Mouse (Mus musculus): ENCODE results near the gene Papln.

Papln gene

DNA sequence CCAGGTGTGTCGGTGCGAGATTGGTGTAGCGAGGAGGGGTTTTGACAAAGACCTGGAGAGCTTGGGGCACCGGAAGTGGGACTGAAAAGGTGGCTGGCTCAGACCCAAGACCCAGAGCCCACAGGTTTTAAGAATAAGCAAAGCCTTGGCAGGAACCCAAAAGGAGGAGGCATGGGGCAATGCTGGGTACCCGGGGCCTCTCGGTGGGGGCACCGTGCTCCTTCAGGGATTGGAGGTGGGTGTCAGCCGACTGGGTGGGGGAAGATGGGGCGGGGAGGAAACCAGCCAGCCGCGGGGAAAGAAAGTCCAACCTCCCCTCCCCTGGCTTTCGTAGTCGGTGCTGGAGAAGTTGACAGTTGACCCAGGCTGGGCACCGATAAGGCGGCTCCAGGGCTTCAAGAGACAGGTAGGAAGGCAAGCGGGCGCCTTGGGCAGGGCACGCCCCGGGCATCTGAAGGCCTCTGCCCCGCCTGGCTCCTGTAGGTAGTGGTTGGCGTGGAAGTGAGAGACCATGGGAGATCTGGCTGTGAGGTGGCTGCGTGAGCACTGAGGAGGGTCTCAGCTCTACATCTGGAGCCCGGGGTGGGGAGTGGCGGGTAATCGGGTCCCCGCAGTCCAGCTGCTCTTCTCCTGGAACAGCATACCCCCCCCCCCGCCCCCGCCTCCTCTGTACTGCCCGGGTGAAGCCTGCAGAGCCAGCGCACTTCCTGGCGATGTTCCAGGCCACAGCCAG is at the start of gene Papln:
TSS of gene Papln (plus strand) at position 324 of the 733 bp plus-strand sequence.
- no peak for ATAC-seq (ENCODE audit: low TSS enrichment)

DNA sequence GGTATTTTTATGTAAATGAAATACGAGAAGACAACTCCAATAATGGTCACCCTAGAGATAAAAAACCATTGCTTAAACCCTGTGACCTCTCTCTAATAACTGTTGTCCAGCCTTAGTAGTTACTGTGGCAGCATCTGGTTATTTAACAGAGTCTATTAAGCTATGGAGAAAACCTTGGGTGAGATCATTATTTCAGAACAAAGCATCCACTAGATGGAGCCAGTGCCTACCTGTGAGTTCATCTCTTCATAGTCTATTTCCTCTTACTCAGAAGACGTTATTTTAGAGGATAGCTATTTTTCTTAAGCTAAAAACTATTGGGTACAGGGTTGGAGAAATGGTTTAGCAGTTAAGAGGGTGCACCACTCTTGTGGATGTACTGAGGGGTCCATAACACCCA is 49.7 kb upstream of the Papln start:
- peak; percentile 68 for ATAC-seq (ENCODE audit: low TSS enrichment)

DNA sequence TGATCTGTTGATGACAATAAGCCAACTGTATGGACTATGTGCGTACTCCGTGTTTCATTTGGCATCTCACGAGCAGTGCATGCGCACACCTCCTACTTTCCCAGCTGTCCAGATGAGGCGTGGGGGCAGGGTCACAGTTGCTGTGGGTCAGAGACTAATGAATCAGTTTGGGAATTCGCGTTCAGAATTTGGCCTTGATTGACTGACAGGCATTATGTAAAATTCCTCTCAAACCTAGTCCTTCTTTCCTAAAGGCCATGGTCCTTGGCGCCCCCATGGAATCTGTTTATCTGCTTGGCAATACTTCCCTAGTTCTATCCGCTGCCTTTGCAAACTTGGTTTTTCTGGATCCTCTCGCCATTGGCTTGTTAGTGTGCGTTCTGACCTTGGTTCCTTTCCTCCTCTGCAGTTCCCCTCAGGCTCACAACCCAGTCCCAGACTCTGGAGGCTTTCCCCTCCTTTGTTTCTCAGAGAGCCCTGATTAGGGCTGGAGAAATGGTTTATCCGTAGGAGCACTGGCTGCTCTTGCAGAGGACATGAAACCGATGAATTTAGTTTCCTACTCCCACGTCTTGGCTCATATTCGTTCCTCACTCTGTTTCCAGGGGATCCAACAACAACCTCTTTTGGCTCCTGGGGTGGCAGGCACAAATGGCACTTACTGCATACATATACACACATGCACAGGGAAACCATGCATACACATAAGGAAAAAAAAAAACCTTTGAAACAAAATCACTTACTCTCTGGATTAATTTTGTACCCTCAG is 46.8 kb upstream of the Papln start:
- peak; percentile 74 for ATAC-seq (ENCODE audit: low TSS enrichment)

GRCm38 (mm10) chr12:83719431-83719830 is 44.0 kb upstream of the Papln start:
- no peak for ATAC-seq (ENCODE audit: low TSS enrichment)

GRCm38 (mm10) chr12:83721281-83721680 is 42.2 kb upstream of the Papln start:
- no peak for ATAC-seq (ENCODE audit: low TSS enrichment)

DNA sequence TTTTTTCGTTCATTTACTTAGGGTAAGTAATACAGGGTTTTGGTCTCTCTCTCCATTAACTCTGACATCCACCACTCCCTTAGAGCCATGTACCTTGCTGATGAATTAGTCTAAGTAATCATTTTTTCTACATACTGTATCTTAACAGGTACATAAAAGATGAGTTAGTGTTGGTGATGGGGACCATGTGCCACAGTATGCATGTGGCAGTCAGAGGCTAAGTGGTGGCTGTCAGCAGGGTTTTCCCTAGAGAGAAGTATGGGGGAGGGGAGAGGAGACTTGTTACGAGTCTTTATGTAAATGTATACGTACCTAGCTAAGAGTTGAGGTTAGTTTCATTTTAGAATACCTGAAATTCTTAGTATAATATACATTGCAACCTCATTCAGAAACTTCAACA is 40.4 kb upstream of the Papln start:
- no peak for ATAC-seq (ENCODE audit: low TSS enrichment)

DNA sequence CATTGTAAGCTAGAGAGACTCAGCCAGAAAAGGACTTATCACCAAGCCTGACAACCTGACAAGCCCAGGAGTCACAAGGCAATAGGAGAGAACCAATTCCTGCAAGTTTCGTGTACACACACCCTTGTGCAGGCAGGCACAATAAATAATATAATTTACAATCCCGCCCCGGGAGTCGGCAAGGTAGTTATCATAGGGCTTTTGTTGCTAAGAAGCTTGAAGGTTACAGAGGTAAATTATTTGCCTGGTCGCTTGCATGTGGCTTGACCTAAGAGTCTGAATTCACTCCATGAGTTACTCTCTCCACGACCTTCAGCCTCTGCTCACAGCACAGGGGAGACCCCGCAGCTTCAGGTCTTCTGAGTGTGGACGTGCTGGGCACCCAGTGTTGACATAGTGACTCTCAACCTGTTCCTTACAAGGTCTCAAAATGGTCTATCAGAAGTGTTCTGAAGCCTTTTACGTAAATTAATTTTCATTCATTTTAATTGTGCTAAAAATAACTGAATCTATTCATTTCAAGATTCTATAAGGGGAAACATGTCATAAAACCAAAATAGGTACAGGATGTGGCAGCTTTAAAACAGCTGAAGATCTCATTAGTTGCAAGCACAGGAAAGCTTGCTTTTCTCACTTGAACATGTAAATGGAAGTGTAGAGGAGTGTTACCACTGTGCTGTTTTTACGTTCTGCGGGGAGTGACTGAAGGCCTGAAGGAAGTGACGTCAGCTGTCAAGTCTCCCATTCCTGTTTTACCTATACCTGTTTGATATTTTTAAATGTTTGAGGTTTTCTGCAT is 36.7 kb upstream of the Papln start:
- ATAC-seq (ENCODE audit: low TSS enrichment): peak; percentile 52; the same call in 1 of the 2 replicates

- no peak for ATAC-seq (ENCODE audit: low TSS enrichment)
These were observed 31.2 kb upstream of the Papln start for GRCm38 (mm10) chr12:83732225-83732624.

GRCm38 (mm10) chr12:83734047-83734446 is 29.4 kb upstream of the Papln start:
- ATAC-seq (ENCODE audit: low TSS enrichment): no peak

GRCm38 (mm10) chr12:83736236-83736635 is 27.2 kb upstream of the Papln start:
- no peak for ATAC-seq (ENCODE audit: low TSS enrichment)

DNA sequence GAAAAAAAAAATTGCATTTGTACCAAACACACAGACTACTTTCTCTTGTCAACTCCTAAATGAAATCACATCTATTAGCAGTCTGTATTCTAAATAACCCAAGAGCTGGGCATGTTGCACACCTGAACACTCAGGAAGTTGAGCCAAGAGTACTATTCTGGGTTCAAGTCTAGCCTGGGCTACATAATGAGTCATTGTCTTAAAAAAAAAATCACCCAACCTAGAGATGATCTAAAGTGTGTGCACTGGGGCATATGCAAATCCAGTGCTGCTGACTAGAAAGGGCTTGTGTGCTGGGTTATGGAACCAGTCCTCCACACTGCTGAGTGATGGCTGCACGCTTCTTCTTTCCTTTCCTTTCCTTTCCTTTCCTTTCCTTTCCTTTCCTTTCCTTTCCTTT is 24.8 kb upstream of the Papln start:
- no peak for ATAC-seq (ENCODE audit: low TSS enrichment)

DNA sequence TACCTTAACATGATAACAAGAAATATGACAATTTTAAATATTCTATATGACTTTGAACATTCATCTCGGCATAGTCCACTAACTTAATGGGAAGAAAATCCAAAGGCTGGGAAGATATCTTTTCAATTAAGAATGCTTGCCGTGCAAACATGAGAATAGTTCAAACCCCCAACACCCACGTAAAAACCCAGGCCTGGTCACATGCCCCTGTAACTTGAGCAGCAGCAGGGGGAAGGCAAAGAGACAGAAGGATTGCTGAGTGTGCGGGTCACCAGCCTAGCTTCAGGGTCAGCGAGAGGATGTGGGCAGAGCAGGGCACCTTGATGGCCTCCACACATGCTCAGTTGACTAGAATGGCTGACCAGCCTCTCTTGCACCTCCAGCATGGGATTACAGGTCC is 21.7 kb upstream of the Papln start:
- no peak for ATAC-seq (ENCODE audit: low TSS enrichment)

GRCm38 (mm10) chr12:83742834-83743233 is 20.6 kb upstream of the Papln start:
- ATAC-seq (ENCODE audit: low TSS enrichment): no peak

GRCm38 (mm10) chr12:83743712-83744111 is 19.7 kb upstream of the Papln start:
- no peak for ATAC-seq (ENCODE audit: low TSS enrichment)

GRCm38 (mm10) chr12:83749186-83749585 is 14.2 kb upstream of the Papln start:
- no peak for ATAC-seq (ENCODE audit: low TSS enrichment)

- ATAC-seq (ENCODE audit: low TSS enrichment): no peak
These were observed 10.9 kb upstream of the Papln start for GRCm38 (mm10) chr12:83752495-83752894.

GRCm38 (mm10) chr12:83758735-83759134 is 4.7 kb upstream of the Papln start:
- no peak for ATAC-seq (ENCODE audit: low TSS enrichment)

- ATAC-seq (ENCODE audit: low TSS enrichment): no peak
These were observed 3.2 kb upstream of the Papln start for GRCm38 (mm10) chr12:83760201-83760600.

DNA sequence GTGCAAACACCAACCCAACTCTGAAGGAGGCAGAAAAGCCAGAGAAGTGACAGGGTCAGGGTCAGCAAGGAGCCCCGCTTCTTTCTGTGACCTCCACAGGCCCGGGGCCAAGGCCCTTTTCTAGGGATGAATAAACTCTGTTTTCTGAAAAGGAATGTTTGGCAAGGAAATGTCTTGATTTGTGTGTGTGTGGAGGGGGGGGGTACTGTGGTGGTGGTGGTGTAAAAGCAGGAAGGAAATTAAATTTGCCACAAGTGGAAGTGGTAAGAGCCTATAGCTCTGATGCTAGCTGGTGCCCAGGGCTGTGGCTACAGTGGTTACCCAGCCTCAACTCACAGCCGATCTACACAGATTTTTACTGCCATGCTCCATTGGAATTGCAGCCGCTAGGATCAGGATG is 728 bp upstream of the Papln start:
- ATAC-seq (ENCODE audit: low TSS enrichment): no peak

DNA sequence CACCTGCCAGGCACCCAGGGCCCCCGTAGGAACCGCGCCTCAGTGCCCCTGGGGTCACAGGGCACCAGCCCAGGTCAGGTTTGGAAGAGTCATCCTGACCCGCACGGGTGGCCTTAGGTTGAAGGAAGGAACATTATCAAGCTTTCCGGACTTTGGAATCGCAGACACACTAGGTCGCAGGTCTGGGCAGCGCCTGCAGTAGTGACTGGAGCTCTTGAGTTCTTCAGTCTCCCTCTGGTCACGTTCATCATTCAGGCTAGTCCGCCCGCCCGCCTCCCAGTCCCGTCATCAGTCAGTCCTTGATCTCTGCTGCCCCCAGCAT is 571 bp downstream of the Papln start:
- no peak for ATAC-seq (ENCODE audit: low TSS enrichment)

DNA sequence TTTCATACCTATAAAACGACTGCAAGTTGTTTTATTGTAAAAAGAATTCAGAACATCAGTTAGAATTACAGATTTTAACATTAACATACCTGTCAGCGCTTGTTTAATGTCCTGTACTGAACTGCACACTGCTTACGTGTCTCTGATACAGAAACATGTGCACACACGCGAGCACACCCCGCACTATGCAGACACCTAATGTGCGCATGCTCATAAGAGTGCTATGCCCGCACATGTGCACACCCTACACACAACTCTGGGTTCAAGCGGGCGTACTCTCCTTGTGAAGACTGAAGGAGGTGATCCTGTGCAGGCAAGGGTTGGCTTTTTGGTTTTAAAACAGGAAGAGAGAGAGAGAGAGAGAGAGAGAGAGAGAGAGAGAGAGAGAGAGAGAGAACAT is 1.1 kb downstream of the Papln start:
- no peak for ATAC-seq (ENCODE audit: low TSS enrichment)

GRCm38 (mm10) chr12:83765965-83766603 is 2.6 kb downstream of the Papln start:
- ATAC-seq (ENCODE audit: low TSS enrichment): no peak

Data from frontal cortex, adult (tissue).